Mouse (Mus musculus): Measurements from ENCODE around the gene Palld.

Gene Palld

GRCm38 (mm10) chr8:61628938-61629630 is 273.4 kb downstream of the Palld start:
- WGBS, result 74% methylated on average over 3 of the region's 3 CpGs

- WGBS, result 96% methylated on average over 8 of the region's 8 CpGs
Observed at GRCm38 (mm10) chr8:61626246-61626952, 276.1 kb downstream of the Palld start.

GRCm38 (mm10) chr8:61625656-61626210 is 276.8 kb downstream of the Palld start:
- WGBS, result 89% methylated on average over 8 of the region's 8 CpGs

DNA sequence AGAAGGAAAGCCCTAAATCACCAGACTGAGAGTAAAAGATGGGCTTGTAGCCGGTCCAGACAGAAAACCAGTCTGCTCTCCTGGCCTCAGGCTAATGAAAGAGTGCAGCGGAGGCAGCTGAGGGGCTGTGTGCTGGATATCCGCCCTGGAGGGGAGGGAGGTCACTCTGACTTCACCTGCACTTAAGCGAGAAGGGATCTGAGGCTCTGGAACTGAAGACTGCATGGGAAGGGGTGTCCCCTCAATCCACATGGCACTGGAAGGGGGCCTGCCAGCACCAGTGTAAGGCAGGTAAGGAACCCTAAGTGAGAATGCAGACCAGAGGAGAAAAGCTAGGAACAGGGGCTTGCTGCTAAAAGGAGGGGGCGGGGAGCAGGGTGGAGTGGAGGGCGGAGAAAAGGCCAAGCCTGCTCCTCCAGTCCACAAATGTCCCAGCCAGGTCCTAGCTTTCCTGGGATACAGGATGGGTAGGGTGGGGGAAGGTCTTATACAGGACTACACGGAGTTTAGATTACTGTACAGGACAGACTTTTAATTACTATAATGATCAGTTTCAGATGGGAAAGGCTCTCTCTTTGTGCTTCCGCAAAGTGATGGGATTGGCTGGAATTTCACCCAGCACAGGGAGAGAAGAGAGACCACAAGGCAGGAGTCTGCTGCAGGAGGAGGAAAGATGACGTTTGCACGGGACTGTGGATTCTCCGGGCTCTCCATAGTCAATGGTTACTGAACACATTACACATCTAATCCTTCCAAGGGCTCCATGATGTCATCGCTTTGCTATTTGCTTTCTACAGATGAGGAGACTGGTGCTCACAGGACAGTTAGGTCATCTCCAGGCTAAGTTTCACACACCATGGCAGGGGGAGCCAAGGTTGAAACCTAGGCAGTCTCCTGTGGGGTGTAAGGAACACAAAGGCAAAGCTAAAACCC is 278.7 kb downstream of the Palld start:
- 75% methylated on average over 12 of the region's 12 CpGs for WGBS

DNA sequence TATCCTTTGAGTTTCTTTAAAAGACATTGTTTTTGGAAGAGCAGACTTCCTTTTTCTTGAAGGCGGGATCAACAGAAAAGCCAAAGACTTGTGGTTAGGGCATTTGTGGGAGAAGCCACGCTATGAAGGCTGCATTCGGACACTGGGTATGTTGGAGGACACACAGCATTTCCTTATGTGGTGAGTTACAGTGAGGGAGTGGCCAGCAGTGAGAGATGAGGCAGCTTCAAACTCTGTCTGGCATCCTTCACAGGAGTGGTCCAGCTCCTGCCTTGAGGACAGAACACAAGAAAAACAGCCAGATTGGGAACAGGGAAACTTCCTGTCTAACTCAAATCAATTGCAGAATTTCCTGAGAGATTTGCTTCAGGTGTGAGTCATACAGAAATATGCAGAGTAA is 281.2 kb downstream of the Palld start:
- 81% methylated on average over 3 of the region's 3 CpGs for WGBS

DNA sequence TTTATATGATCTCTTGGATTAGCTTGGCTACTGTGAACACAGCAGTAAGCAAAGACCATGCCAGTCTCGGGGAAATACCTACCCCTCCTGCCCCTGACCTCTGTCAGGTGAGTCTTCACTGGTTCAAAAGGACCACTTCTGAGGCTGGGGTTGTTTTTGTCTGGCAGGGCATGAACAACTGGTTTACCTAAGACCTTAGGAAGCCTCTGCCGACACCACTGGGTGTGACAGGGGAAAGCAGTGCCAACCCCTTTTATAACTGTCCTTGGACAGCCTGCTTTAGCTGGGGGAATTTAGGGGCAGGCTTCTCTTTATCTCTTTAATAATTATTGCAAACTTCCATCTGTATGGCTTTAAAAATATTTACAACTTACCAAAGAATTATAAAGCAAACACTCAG is 284.8 kb downstream of the Palld start:
- 87% methylated on average over 2 of the region's 2 CpGs for WGBS

- 87% methylated on average over 3 of the region's 3 CpGs for WGBS
Observed at GRCm38 (mm10) chr8:61617049-61617448, 285.4 kb downstream of the Palld start.

GRCm38 (mm10) chr8:61615711-61616697 is 286.5 kb downstream of the Palld start:
- WGBS, result 76% methylated on average over 9 of the region's 9 CpGs

- 94% methylated on average over 6 of the region's 6 CpGs for WGBS
Observed at GRCm38 (mm10) chr8:61611741-61612140, 290.7 kb downstream of the Palld start.

- WGBS, result 93% methylated on average over 7 of the region's 7 CpGs
Observed at GRCm38 (mm10) chr8:61611077-61611476, 291.4 kb downstream of the Palld start.

GRCm38 (mm10) chr8:61610546-61610945 is 291.9 kb downstream of the Palld start:
- 75% methylated on average over 5 of the region's 5 CpGs for WGBS

- 44% methylated on average over 6 of the region's 6 CpGs for WGBS
Observed at GRCm38 (mm10) chr8:61607463-61607813, 295.1 kb downstream of the Palld start.

DNA sequence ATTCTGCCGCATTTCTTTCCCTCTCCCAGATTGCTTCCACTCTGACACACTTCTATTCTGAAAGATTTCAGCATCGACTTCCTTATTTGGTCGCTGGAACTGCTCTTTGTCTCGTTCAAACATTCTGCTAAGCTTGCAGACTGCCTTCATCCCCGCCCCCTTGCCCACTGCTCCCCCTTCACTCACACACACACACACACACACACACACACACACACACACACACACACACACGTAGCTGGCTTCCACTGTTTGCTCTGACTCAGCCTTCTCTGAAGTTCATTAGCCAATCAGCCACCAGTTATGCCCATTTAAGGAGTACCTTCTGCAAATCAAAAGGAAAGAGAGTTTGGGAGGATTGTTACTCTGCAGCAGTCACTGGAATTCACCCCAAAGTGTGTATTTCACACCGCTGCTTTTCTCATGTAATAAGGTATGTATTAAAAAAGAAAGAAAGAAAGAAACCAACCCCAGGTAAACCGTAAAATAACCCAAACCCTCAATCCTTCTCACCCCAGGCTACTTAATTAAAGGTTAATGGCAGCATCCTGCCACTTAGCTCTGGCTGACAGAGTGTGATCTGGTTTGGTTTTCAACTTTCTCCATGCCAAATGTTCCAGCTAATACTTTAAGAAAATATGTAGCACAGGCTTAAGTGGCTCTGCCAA is 295.6 kb downstream of the Palld start:
- WGBS, result 9% methylated on average over 7 of the region's 8 CpGs

DNA sequence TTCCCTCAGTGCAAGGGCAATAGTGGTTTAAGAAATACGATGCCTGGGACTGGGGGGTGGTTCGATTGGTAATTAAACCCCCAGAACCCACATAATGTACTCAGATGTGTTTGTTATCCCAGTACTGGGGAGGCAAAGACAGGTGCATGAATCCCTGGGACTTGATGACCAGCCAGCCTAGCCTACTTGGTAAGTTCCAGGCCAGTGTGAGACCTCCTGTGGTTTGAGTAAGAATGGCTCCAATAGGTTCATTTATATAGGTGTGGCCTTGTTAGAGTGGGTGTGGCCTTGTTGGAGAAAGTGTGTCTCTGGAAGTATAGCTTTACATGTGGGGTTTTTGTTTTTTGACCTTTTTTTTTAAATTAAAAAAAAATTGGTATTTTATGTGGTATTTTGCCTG is 297.6 kb downstream of the Palld start:
- 93% methylated on average over 2 of the region's 2 CpGs for WGBS

- WGBS, result 81% methylated on average over 3 of the region's 3 CpGs
Observed at GRCm38 (mm10) chr8:61596889-61597288, 305.6 kb downstream of the Palld start.

GRCm38 (mm10) chr8:61591446-61591845 is 311.0 kb downstream of the Palld start:
- WGBS, result 17% methylated on average over 8 of the region's 8 CpGs

GRCm38 (mm10) chr8:61590551-61591431 is 311.7 kb downstream of the Palld start:
- under 1% methylated on average over 35 of the region's 35 CpGs for whole genome bisulfite sequencing

DNA sequence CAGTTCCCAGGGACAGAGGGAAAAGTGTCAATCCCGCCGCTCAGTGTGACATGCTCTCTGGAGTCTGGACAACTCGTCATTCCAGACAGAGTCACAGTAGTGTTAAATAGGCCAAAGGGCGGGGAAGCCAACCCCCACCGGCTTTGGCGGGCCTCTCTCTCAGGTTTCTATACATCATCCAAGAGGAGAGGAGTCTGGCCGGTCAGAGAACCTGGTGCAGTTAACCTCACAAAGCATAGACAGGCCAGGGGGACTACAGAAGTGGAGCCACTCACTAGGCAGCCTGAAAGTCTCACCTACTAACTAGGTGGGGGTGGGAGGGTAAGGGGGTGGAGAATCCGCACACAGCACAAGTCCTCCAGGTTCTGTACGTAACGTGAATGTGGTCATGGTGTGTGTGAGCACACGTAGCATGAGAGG is 312.5 kb downstream of the Palld start:
- WGBS, result 28% methylated on average over 11 of the region's 11 CpGs

DNA sequence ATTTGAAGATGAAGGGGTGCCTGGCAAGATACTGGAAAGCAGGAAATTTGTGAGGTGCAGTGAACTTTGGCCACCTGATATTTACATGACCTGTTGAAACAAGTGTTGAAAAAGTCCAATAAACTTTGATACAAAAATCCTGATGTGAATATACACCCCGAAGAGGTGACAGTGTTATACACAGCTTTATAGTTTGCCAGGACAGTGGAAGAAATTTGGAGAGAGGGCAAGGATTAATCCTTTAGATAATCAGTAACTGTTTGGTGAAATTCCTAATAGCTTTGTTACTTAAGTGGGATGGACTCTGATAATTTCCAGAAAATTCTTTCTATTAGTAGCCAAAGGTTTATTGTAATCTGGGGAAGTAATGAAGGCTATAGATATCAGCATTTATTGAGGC is 314.2 kb downstream of the Palld start:
- 96% methylated on average over 1 of the region's 1 CpGs for WGBS
